Mouse (Mus musculus) bone marrow macrophage, adult 2 months (primary cell): Measurements from ENCODE around the gene Agap1. TPM values are rescaled to one million over a fixed set of nuclear protein-coding genes. Genes with fewer than 3 reads are reported as not detected.

ENCODE experiments used
- H3K27ac ChIP-seq: 2 replicates; pipeline ENCODE4 v1.5.1; 2012; ENCODE audit warnings: low read depth, low read length; ENCODE audit not compliant: insufficient read depth
- H3K4me1 ChIP-seq: 2 replicates; pipeline ENCODE4 v1.6.1; 2012; ENCODE audit warnings: low read length; ENCODE audit not compliant: control insufficient read depth, insufficient read depth
- H3K4me3 ChIP-seq: 2 replicates; pipeline ENCODE4 v1.5.1; 2012; ENCODE audit warnings: mild to moderate bottlenecking, low read length, moderate library complexity; ENCODE audit not compliant: insufficient read depth
- CTCF ChIP-seq: IDR thresholded peaks from 2 replicates; pipeline ENCODE4 v1.5.1; 2012; ENCODE audit warnings: low read depth, mild to moderate bottlenecking, low read length, moderate library complexity
- POLR2A ChIP-seq: IDR thresholded peaks from 2 replicates; pipeline ENCODE4 v1.6.1; 2012; ENCODE audit warnings: mild to moderate bottlenecking, low read depth, low read length, borderline replicate concordance
- polyA plus RNA-seq: library from polyadenylated mRNA; stranded (reverse); fragments of >200 nt; gene quantifications from 2 replicates; pipeline ENCODE4 v1.2.4, GENCODE M21; 2012; ENCODE audit not compliant: missing spikeins, insufficient read depth, insufficient read length

Agap1 gene
- polyA plus RNA-seq, 1 experiment, result 14.8 TPM

- TF ChIP-seq CTCF (no peak), POLR2A (no peak)
- peaks cover 10% of the 10 kb centered on the region for H3K4me1 ChIP-seq
These were observed 413.2 kb downstream of the Agap1 start for GRCm38 (mm10) chr1:89867847-89868246.

GRCm38 (mm10) chr1:89870134-89870905 lies 415.7 kb downstream of the Agap1 start:
- peaks cover 10% of the 10 kb centered on the region for H3K4me1 ChIP-seq
- no peak overlapping the region for H3K27ac ChIP-seq
- H3K4me3 ChIP-seq, result no peak overlapping the region
- TF ChIP-seq POLR2A (no peak), CTCF (no peak)

More at GRCm38 (mm10) chr1:89867847-89868246, 413.2 kb downstream of the Agap1 start:
- no peak overlapping the region for H3K4me3 ChIP-seq
- H3K27ac ChIP-seq, result no peak overlapping the region

- TF ChIP-seq CTCF (no peak), POLR2A (no peak)
- Histone ChIP-seq H3K4me3 (no peak overlapping the region), H3K27ac (no peak overlapping the region), H3K4me1 (peaks cover 10% of the 10 kb centered on the region)
These were observed 416.3 kb downstream of the Agap1 start for GRCm38 (mm10) chr1:89870906-89871211.

GRCm38 (mm10) chr1:89876346-89877072 lies 421.9 kb downstream of the Agap1 start:
- Histone ChIP-seq H3K4me1 (peaks cover 10% of the 10 kb centered on the region), H3K4me3 (no peak overlapping the region), H3K27ac (no peak overlapping the region)
- TF ChIP-seq POLR2A (no peak), CTCF (no peak)

- no peak for TF ChIP-seq CTCF
- Histone ChIP-seq H3K4me3 (no peak overlapping the region), H3K4me1 (peaks cover 10% of the 10 kb centered on the region), H3K27ac (no peak overlapping the region)
These were observed 423.9 kb downstream of the Agap1 start for GRCm38 (mm10) chr1:89878496-89878895.

GRCm38 (mm10) chr1:89880193-89880592 lies 425.6 kb downstream of the Agap1 start:
- TF ChIP-seq POLR2A, result no peak
- Histone ChIP-seq H3K4me1 (peaks cover 10% of the 10 kb centered on the region), H3K27ac (no peak overlapping the region), H3K4me3 (no peak overlapping the region)

GRCm38 (mm10) chr1:89880834-89881233 lies 426.2 kb downstream of the Agap1 start:
- Histone ChIP-seq H3K4me1 (peaks cover 10% of the 10 kb centered on the region), H3K4me3 (no peak overlapping the region), H3K27ac (no peak overlapping the region)
- TF ChIP-seq POLR2A (no peak), CTCF (no peak)

GRCm38 (mm10) chr1:89884335-89884734 lies 429.7 kb downstream of the Agap1 start:
- Histone ChIP-seq H3K4me3 (no peak overlapping the region), H3K27ac (no peak overlapping the region), H3K4me1 (no peaks in the 10 kb centered on the region)
- TF ChIP-seq POLR2A (no peak), CTCF (no peak)

- Histone ChIP-seq H3K4me3 (no peak overlapping the region), H3K27ac (no peak overlapping the region), H3K4me1 (no peaks in the 10 kb centered on the region)
- TF ChIP-seq POLR2A (no peak), CTCF (no peak)
These were observed 431.1 kb downstream of the Agap1 start for GRCm38 (mm10) chr1:89885696-89886095.

- Histone ChIP-seq H3K4me3 (no peak overlapping the region), H3K27ac (peak overlapping the region; percentile 40), H3K4me1 (peaks cover 10% of the 10 kb centered on the region)
- TF ChIP-seq CTCF (no peak), POLR2A (no peak)
These were observed 436.8 kb downstream of the Agap1 start for GRCm38 (mm10) chr1:89891400-89891799.

GRCm38 (mm10) chr1:89892281-89892680 lies 437.7 kb downstream of the Agap1 start:
- peaks cover 10% of the 10 kb centered on the region for H3K4me1 ChIP-seq
- no peak overlapping the region for H3K27ac ChIP-seq
- TF ChIP-seq POLR2A (no peak), CTCF (no peak)
- H3K4me3 ChIP-seq, result no peak overlapping the region
